Mouse (Mus musculus): ENCODE measurements around the gene Olfr724. TPM values are rescaled to one million over a fixed set of nuclear protein-coding genes. Genes with fewer than 3 reads are reported as not detected.
"Not testable (repeated sequence)": the region's sequence is repeated elsewhere in the genome, so short reads cannot be mapped to it uniquely, and the experiment has no call there.

Gene Olfr724
- not detected in 2 replicates for total RNA-seq (2017)

GRCm38 (mm10) chr14:49963174-49963573, at the start of gene Olfr724:
Olfr724 (minus strand) TSS chr14:49963274.
- ATAC-seq (ENCODE audit: extremely low read depth, insufficient number of reproducible peaks, low FRiP score, poor library complexity, severe bottlenecking), result not testable (repeated sequence)

- no peak for ATAC-seq (ENCODE audit: extremely low read depth, insufficient number of reproducible peaks, low FRiP score, poor library complexity, severe bottlenecking)
Observed at GRCm38 (mm10) chr14:49955890-49956289, 7.2 kb downstream of the Olfr724 start.

GRCm38 (mm10) chr14:49931687-49932086, 31.4 kb downstream of the Olfr724 start, which contains the start of gene Olfr723:
Olfr723 (minus strand) TSS chr14:49931787.
- not testable (repeated sequence) for ATAC-seq (ENCODE audit: extremely low read depth, insufficient number of reproducible peaks, low FRiP score, poor library complexity, severe bottlenecking)

Other genes with a start within 250 kb of the Olfr724 start
- not detected in 2 replicates for gene Armh4, start 179.9 kb downstream of the Olfr724 start, total RNA-seq (2017)
- gene Olfr722, start 61.3 kb downstream of the Olfr724 start, total RNA-seq (2017), result not detected in 2 replicates
- not detected in 2 replicates for gene Olfr723, start 31.5 kb downstream of the Olfr724 start, total RNA-seq (2017)
- not detected in 2 replicates for gene Olfr725, start 77.1 kb upstream of the Olfr724 start, total RNA-seq (2017)
- gene Olfr726, start 127.7 kb upstream of the Olfr724 start, total RNA-seq (2017), result not detected in 2 replicates
- gene Olfr727, start 159.9 kb upstream of the Olfr724 start, total RNA-seq (2017), result not detected in 2 replicates
- gene Olfr728, start 179.4 kb upstream of the Olfr724 start, total RNA-seq (2017), result not detected in 2 replicates
- gene Olfr729, start 189.6 kb upstream of the Olfr724 start, total RNA-seq (2017), result not detected in 2 replicates
- not detected in 2 replicates for gene Olfr730, start 224.9 kb upstream of the Olfr724 start, total RNA-seq (2017)